Mouse (Mus musculus) kidney, embryonic 15.5 days (tissue): ENCODE measurements at regions not wholly inside any gene's neighbourhood (a gene's known extent, or its start where the extent isn't known, plus 50 kb on each side); places are given as distances from the start of the nearest gene placed in this dataset.

Experiments
- ATAC-seq: fragments of 200-750 bp; cut with Nextera tagmentation; replicated peaks from 2 replicates; pipeline ENCODE4 v1.8.0; 2017; ENCODE audit warnings: moderate TSS enrichment; ENCODE audit not compliant: low FRiP score
- H3K27ac ChIP-seq: fragments of 300-500 bp; sonication (generic); 2 replicates; pipeline ENCODE4 v1.5.1; 2015; ENCODE audit warnings: mild to moderate bottlenecking, inconsistent platforms
- H3K27me3 ChIP-seq: fragments of 300-500 bp; sonication (generic); 2 replicates; pipeline ENCODE4 v1.6.1; 2015; ENCODE audit warnings: inconsistent platforms
- H3K36me3 ChIP-seq: fragments of 300-500 bp; sonication (generic); 2 replicates; pipeline ENCODE4 v1.6.1; 2015; ENCODE audit warnings: inconsistent platforms
- H3K4me1 ChIP-seq: fragments of 300-500 bp; sonication (generic); 2 replicates; pipeline ENCODE4 v1.6.1; 2015; ENCODE audit warnings: inconsistent platforms
- H3K4me2 ChIP-seq: fragments of 300-500 bp; sonication (generic); 2 replicates; pipeline ENCODE4 v1.6.1; 2015; ENCODE audit warnings: moderate library complexity, mild to moderate bottlenecking, inconsistent platforms
- H3K4me3 ChIP-seq: fragments of 300-500 bp; sonication (generic); replicated peaks from 2 replicates; pipeline ENCODE4 v1.5.1; 2015; ENCODE audit warnings: mild to moderate bottlenecking, inconsistent platforms
- H3K9ac ChIP-seq: fragments of 300-500 bp; sonication (generic); 2 replicates; pipeline ENCODE4 v1.6.1; 2015; ENCODE audit warnings: mild to moderate bottlenecking, inconsistent platforms
- H3K9me3 ChIP-seq: fragments of 300-500 bp; sonication (generic); replicated peaks from 2 replicates; pipeline ENCODE4 v1.6.1; 2016; ENCODE audit warnings: inconsistent platforms
- WGBS: fragments of 180-500 bp; shearing (Covaris S2); methylation state at CpG from one replicate; pipeline ENCODE4 v1.1.7; 2015; ENCODE audit warnings: mixed read lengths; 5-methylcytosine and 5-hydroxymethylcytosine counted together

DNA sequence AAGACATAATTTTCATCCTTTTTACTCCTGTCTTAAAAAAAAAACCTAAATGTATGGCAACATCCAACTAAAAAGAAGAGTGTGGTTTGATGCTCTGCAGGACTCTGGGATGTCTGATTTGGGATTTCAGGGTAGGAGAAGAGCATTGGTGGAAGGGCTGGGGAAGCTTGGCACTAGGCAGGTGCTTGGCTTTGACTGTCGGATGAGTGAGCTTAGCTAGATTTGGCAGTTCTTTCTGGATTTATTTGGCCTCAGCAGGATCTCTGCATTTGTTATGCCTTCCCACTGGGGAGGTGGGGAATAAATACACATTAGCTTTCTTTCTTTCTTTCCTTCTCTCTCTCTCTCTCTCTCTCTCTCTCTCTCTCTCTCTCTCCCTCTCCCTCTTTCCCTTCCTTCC, 118.1 kb upstream of the Auts2 start:
- Histone ChIP-seq H3K9me3 (no peaks in the 10 kb centered on the region; the same call in 1 of the 2 replicates), H3K4me3 (no peak overlapping the region), H3K4me1 (no peaks in the 10 kb centered on the region), H3K9ac (no peak overlapping the region), H3K27ac (no peak overlapping the region), H3K36me3 (no peaks in the 10 kb centered on the region), H3K27me3 (no peaks in the 10 kb centered on the region), H3K4me2 (no peak overlapping the region)
- no peak for ATAC-seq
- WGBS: 94% methylated on average over 1 of the region's 1 CpGs

DNA sequence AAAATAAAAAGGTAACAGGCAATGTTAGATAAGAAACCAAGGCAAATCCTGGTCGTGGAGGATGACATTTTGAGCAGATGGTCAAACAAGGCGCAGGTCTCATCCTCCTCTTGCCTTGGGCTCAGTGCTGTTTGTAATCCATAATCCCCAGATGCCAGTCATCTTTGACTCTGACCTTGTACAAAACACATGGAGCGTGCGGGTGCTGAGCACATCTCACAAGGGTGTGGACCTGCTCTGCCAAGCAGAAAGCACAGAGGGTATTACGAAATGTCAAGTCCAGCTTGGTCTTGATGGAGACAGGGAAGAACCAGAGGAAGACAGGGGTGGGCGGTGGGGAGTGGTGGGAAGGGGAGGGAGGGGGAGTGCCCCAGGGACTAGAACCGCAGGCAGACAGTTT, 116.9 kb upstream of the Auts2 start:
- Histone ChIP-seq H3K4me3 (no peak overlapping the region), H3K9me3 (no peaks in the 10 kb centered on the region; the same call in 1 of the 2 replicates)
- 73% methylated on average over 7 of the region's 7 CpGs for WGBS

DNA sequence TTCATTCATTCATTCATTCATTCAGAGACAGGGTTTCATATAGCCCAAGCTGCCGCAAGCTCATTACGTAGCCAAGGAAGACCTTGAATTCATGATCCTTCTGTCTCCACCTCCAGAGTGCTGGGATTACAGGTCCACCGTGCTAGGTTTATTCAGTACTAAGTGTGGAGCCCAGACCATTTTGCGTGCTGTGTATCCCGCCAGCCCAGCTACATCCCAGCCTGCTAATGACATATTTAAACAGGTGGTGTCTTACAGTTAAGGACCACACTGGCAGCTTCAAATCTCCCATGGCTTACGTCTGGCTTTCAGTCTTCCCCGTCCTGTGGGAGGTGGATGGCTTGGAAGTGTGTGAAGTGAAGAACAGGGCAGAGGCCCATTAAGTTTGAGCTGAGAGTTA, 111.2 kb upstream of the Auts2 start:
- Histone ChIP-seq H3K27ac (no peak overlapping the region), H3K4me1 (peaks cover 9% of the 10 kb centered on the region; the same call in 1 of the 2 replicates), H3K4me3 (no peak overlapping the region), H3K9me3 (no peaks in the 10 kb centered on the region; the same call in 1 of the 2 replicates), H3K27me3 (no peaks in the 10 kb centered on the region), H3K9ac (no peak overlapping the region), H3K4me2 (no peak overlapping the region), H3K36me3 (no peaks in the 10 kb centered on the region)
- ATAC-seq: no peak
- 93% methylated on average over 7 of the region's 7 CpGs for WGBS

More for the DNA sequence above, 116.9 kb upstream of the Auts2 start:
- H3K9ac ChIP-seq: no peak overlapping the region
- H3K4me2 ChIP-seq: no peak overlapping the region
- H3K27ac ChIP-seq: no peak overlapping the region
- no peaks in the 10 kb centered on the region for H3K27me3 ChIP-seq
- H3K36me3 ChIP-seq: no peaks in the 10 kb centered on the region
- no peaks in the 10 kb centered on the region for H3K4me1 ChIP-seq
- ATAC-seq: no peak

DNA sequence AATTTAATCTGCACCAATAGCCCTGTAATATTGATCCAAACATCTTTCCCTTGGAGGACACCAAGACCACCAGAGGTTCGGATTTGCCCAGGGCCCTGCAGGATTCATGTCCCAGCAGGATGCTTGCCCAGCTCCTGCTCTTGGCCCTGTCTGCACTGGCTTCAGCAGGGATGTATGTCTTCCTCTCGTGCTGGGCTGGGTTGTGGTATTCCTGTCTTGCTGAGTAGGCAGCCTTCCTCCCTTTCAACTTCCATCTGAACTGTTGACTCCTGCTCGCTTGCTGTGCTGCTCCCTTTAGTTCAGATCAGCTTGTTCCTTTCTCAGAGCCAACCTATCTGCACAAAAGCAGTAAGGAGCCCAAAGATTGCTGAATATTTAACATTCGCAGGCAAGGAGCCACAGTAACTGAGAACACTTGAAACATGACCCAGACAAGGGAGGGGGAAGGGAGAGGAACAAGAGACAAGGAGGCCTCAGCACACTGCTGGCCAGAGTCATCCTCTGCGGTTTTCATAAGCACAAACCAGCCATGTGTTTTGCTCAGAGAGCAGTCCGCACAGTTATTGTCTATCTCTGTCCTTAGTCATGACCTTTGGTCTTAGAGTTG, 110.7 kb upstream of the Auts2 start:
- Histone ChIP-seq H3K27ac (no peak overlapping the region), H3K4me3 (no peak overlapping the region), H3K36me3 (no peaks in the 10 kb centered on the region), H3K27me3 (no peaks in the 10 kb centered on the region), H3K4me1 (peaks cover 9% of the 10 kb centered on the region; the same call in 1 of the 2 replicates), H3K4me2 (no peak overlapping the region), H3K9ac (no peak overlapping the region), H3K9me3 (no peaks in the 10 kb centered on the region; the same call in 1 of the 2 replicates)
- 32% methylated on average over 6 of the region's 6 CpGs for WGBS
- ATAC-seq: peak; percentile 66; the same call in 1 of the 2 replicates

- ATAC-seq: no peak
Measured at GRCm38 (mm10) chr5:132652201-132652600, 109.1 kb upstream of the Auts2 start.

GRCm38 (mm10) chr5:132649771-132650170, 106.6 kb upstream of the Auts2 start:
- no peaks in the 10 kb centered on the region for H3K9me3 ChIP-seq
- H3K4me2 ChIP-seq: no peak overlapping the region
- no peak overlapping the region for H3K4me3 ChIP-seq
- no peak for ATAC-seq
- H3K4me1 ChIP-seq: peaks cover 17% of the 10 kb centered on the region; the same call in 1 of the 2 replicates
- H3K27ac ChIP-seq: no peak overlapping the region
- no peaks in the 10 kb centered on the region for H3K27me3 ChIP-seq
- no peaks in the 10 kb centered on the region for H3K36me3 ChIP-seq
- WGBS: 58% methylated on average over 7 of the region's 7 CpGs
- no peak overlapping the region for H3K9ac ChIP-seq

More at GRCm38 (mm10) chr5:132652201-132652600, 109.1 kb upstream of the Auts2 start:
- H3K9me3 ChIP-seq: no peaks in the 10 kb centered on the region; the same call in 1 of the 2 replicates
- H3K27me3 ChIP-seq: no peaks in the 10 kb centered on the region
- H3K36me3 ChIP-seq: no peaks in the 10 kb centered on the region
- H3K4me3 ChIP-seq: no peak overlapping the region
- H3K4me1 ChIP-seq: peaks cover 17% of the 10 kb centered on the region; the same call in 1 of the 2 replicates
- no peak overlapping the region for H3K4me2 ChIP-seq
- H3K27ac ChIP-seq: no peak overlapping the region
- no peak overlapping the region for H3K9ac ChIP-seq
- 13% methylated on average over 1 of the region's 1 CpGs for WGBS

DNA sequence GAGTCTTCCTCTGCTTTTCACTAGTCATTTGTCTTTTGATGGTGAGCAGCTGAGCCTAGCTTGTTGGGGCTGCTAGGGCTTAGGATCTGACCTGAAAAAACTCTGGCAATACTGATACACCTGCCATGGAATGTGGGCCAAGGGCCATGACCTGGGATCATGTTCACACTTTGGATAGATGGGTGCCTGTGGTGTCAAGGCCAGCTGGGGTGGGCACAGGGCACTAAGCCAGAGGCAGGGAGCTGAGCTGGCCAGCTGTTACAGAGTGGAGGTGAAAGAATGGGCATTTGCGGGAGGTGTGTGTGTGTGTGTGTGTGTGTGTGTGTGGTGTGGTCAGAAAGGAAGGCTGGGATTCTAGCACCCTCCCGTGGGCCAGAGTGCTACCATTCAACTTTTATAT, 105.6 kb upstream of the Auts2 start:
- Histone ChIP-seq H3K9ac (no peak overlapping the region), H3K9me3 (no peaks in the 10 kb centered on the region), H3K27me3 (no peaks in the 10 kb centered on the region), H3K27ac (no peak overlapping the region), H3K4me2 (no peak overlapping the region), H3K4me1 (peaks cover 11% of the 10 kb centered on the region; the same call in 1 of the 2 replicates), H3K36me3 (no peaks in the 10 kb centered on the region), H3K4me3 (no peak overlapping the region)
- ATAC-seq: no peak
- WGBS: 42% methylated on average over 2 of the region's 2 CpGs

GRCm38 (mm10) chr5:132644646-132645172, 101.6 kb upstream of the Auts2 start:
- 73% methylated on average over 5 of the region's 5 CpGs for WGBS
- H3K9ac ChIP-seq: no peak overlapping the region
- ATAC-seq: no peak
- H3K9me3 ChIP-seq: no peaks in the 10 kb centered on the region
- no peaks in the 10 kb centered on the region for H3K36me3 ChIP-seq
- no peak overlapping the region for H3K27ac ChIP-seq
- H3K27me3 ChIP-seq: no peaks in the 10 kb centered on the region
- H3K4me2 ChIP-seq: no peak overlapping the region
- H3K4me1 ChIP-seq: 0 out of 2 replicates have a peak, but pooled peaks cover 8% of the 10 kb centered on the region
- H3K4me3 ChIP-seq: no peak overlapping the region

DNA sequence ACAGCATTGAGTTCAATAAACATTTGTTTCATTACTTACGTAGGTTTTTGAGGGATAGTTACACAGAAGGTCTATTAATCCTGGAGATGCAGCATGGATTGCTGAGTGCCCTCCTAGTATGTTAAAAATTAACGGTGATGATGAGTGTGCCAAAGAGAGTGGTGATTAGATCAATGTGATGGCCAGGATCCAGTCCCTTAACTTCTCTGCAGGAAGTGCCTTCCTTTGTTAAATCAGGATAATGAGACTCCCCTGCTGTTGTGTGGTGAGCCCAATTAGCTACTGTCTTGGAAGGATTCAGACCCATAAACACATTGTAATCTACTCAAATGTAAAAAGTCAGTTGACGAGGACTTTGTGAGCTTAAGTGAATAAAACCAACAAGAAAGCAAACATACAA, 100.1 kb upstream of the Auts2 start:
- WGBS: 74% methylated on average over 3 of the region's 3 CpGs
- no peaks in the 10 kb centered on the region for H3K27me3 ChIP-seq
- H3K36me3 ChIP-seq: no peaks in the 10 kb centered on the region
- ATAC-seq: no peak
- H3K4me3 ChIP-seq: no peak overlapping the region
- 0 out of 2 replicates have a peak, but pooled peaks cover 5% of the 10 kb centered on the region for H3K4me1 ChIP-seq
- H3K9ac ChIP-seq: no peak overlapping the region
- H3K9me3 ChIP-seq: no peaks in the 10 kb centered on the region
- H3K4me2 ChIP-seq: no peak overlapping the region
- no peak overlapping the region for H3K27ac ChIP-seq

DNA sequence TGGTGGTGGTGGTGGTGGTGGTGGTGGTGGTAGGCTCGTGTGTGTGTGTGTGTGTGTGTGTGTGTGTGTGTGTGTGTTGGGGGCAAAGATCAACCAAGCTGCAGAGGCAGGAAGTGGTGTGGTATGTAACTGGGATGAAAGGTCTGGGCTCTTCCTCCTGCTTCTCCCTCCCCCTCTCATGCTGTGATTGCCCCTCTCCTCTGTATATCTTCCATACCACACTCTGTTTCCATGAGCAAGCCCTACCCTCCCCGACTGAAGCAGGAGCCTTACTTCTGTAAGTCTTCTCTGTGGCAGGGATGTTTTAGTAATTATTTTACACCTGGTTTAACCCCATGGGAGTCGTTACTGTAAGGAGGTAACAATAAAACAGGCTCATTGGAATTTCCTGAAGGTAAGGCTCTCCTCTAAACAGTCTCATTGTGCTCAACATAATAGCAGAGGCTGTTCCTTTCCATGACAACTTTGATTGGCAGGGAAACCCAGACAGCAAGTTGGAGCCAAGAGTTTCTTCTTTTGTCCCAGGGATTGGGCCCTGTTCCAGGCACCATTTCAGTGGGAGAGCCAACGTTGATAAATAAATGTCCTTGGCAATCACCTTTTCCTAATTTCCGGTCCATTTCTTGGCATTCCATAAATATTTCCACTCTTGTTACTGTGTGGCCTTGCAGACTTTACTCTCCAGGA, 90.2 kb upstream of the Auts2 start:
- no peak overlapping the region for H3K27ac ChIP-seq
- 35% methylated on average over 5 of the region's 5 CpGs for WGBS
- ATAC-seq: no peak
- H3K27me3 ChIP-seq: no peaks in the 10 kb centered on the region
- 0 out of 2 replicates have a peak, but pooled peaks cover 7% of the 10 kb centered on the region for H3K9me3 ChIP-seq
- 0 out of 2 replicates have a peak, but pooled peaks cover 3% of the 10 kb centered on the region for H3K4me1 ChIP-seq
- H3K9ac ChIP-seq: no peak overlapping the region
- H3K36me3 ChIP-seq: no peaks in the 10 kb centered on the region
- no peak overlapping the region for H3K4me2 ChIP-seq
- no peak overlapping the region for H3K4me3 ChIP-seq

GRCm38 (mm10) chr5:132621751-132622150, 78.6 kb upstream of the Auts2 start:
- H3K27ac ChIP-seq: no peak overlapping the region
- WGBS: 45% methylated on average over 7 of the region's 7 CpGs
- no peak overlapping the region for H3K4me3 ChIP-seq
- H3K36me3 ChIP-seq: no peaks in the 10 kb centered on the region
- no peak for ATAC-seq
- H3K4me1 ChIP-seq: no peaks in the 10 kb centered on the region
- no peak overlapping the region for H3K4me2 ChIP-seq
- H3K9ac ChIP-seq: no peak overlapping the region
- no peaks in the 10 kb centered on the region for H3K27me3 ChIP-seq
- H3K9me3 ChIP-seq: no peaks in the 10 kb centered on the region

GRCm38 (mm10) chr5:132617241-132617640, 74.1 kb upstream of the Auts2 start:
- H3K9me3 ChIP-seq: no peaks in the 10 kb centered on the region
- WGBS: 70% methylated on average over 3 of the region's 3 CpGs
- ATAC-seq: no peak
- no peaks in the 10 kb centered on the region for H3K4me1 ChIP-seq
- H3K9ac ChIP-seq: no peak overlapping the region
- H3K4me2 ChIP-seq: no peak overlapping the region
- no peaks in the 10 kb centered on the region for H3K27me3 ChIP-seq
- no peaks in the 10 kb centered on the region for H3K36me3 ChIP-seq
- H3K27ac ChIP-seq: no peak overlapping the region
- no peak overlapping the region for H3K4me3 ChIP-seq
